Comparison of ENCODE assay signal across 7 mouse cellular contexts in genomic region chr9:109096251-109096661, GRCm38 (mm10). TPM values are rescaled to one million over a fixed set of nuclear protein-coding genes. Genes with fewer than 3 reads are reported as not detected.
DNase-seq lines count a peak whose midpoint lies in the region; ATAC-seq and TF ChIP-seq lines count a peak whose summit lies in the region.

No protein-coding gene starts in this region.

- ATAC-seq in forebrain, postnatal 0 days, result no peak
- ATAC-seq in limb, embryonic 15.5 days (ENCODE audit: insufficient number of reproducible peaks, low FRiP score, low TSS enrichment, low read depth), result no peak

- H3K27me3 ChIP-seq in forebrain, postnatal 0 days (ENCODE audit: insufficient read depth, low read length), result no peaks in the 10 kb centered on the region
- no peaks in the 10 kb centered on the region for H3K27me3 ChIP-seq in limb, embryonic 15.5 days

- peak overlapping the region; percentile 83 for H3K4me2 ChIP-seq in forebrain, postnatal 0 days (ENCODE audit: low read depth)
- H3K4me2 ChIP-seq in limb, embryonic 15.5 days, result peak overlapping the region; percentile 81

- peak overlapping the region; percentile 65 for H3K4me3 ChIP-seq in brown adipose tissue, adult 24 weeks (ENCODE audit: insufficient read depth, low read depth, low read length)
- H3K4me3 ChIP-seq in forebrain, postnatal 0 days (ENCODE audit: low read depth, low read length), result peak overlapping the region; percentile 71
- H3K4me3 ChIP-seq in limb, embryonic 15.5 days, result peak overlapping the region; percentile 70

- H3K9me3 ChIP-seq in forebrain, postnatal 0 days (ENCODE audit: low read length), result no peaks in the 10 kb centered on the region
- no peaks in the 10 kb centered on the region for H3K9me3 ChIP-seq in limb, embryonic 15.5 days

- TF ChIP-seq CTCF in forebrain, postnatal 0 days (IDR thresholded peaks at IDR 0.05; ENCODE audit: low read depth), result no peak

- H3K36me3 ChIP-seq in forebrain, postnatal 0 days (ENCODE audit: insufficient read depth), result peaks cover 24% of the 10 kb centered on the region
- H3K36me3 ChIP-seq in limb, embryonic 15.5 days, result peaks cover 26% of the 10 kb centered on the region

- no peaks in the 10 kb centered on the region for H3K4me1 ChIP-seq in brown adipose tissue, adult 24 weeks (ENCODE audit: control insufficient read depth, insufficient read depth, insufficient read length, low read length)
- H3K4me1 ChIP-seq in forebrain, postnatal 0 days (ENCODE audit: insufficient read depth), result peaks cover 35% of the 10 kb centered on the region
- H3K4me1 ChIP-seq in limb, embryonic 15.5 days, result peaks cover 52% of the 10 kb centered on the region

- no peak overlapping the region for H3K27ac ChIP-seq in brown adipose tissue, adult 24 weeks (replicated peaks; ENCODE audit: low read depth, low read length)
- peak overlapping the region; percentile 100 for H3K27ac ChIP-seq in forebrain, postnatal 0 days (ENCODE audit: low read depth, low read length)
- peak overlapping the region; percentile 100 for H3K27ac ChIP-seq in limb, embryonic 15.5 days

- 2% methylated on average over 9 of the region's 9 CpGs for WGBS in forebrain, postnatal 0 days
- 10% methylated on average over 9 of the region's 9 CpGs for WGBS in limb, embryonic 15.5 days

- peak; percentile 27 to 60 for DNase-seq in layer of hippocampus, postnatal 14 days (ENCODE audit: low spot score in 2 of 2)
- no peak for DNase-seq in layer of hippocampus, adult 11-12 months (ENCODE audit: low spot score)
- DNase-seq in forebrain, postnatal 0 days, result peak; percentile 74
- DNase-seq in right cerebral cortex, postnatal 4 days, result peak; percentile 40
- no peak for DNase-seq in frontal cortex, postnatal 10 days (ENCODE audit: low spot score in 2 of 2)

- peak overlapping the region; percentile 95 for H3K9ac ChIP-seq in forebrain, postnatal 0 days
- peak overlapping the region; percentile 65 for H3K9ac ChIP-seq in limb, embryonic 15.5 days

RNA-seq across cellular contexts. Expression of gene Plxnb1, which starts 1.1 kb away (rescaled TPM):
- 10 to 100 TPM; 90.5 to 91.9 TPM for total RNA-seq in layer of hippocampus, postnatal 14 days (2021)
- not detected in 2 replicates for polyA plus RNA-seq in brown adipose tissue, adult 24 weeks (2012; ENCODE audit: insufficient read depth, insufficient read length, missing spikeins)
- 56.3 and 78.2 TPM in 2 replicates for total RNA-seq in forebrain, postnatal 0 days (2014; rRNA removed)
- polyA plus RNA-seq in forebrain, postnatal 0 days (2015; fragmentation: Nextera tagmentation; extraction: Ambion mirVana), result 7.3 and 10.2 TPM in 2 replicates
- polyA plus RNA-seq in limb, embryonic 15.5 days (2015; fragmentation: Nextera tagmentation; extraction: Ambion mirVana), result 9.3 and 11.2 TPM in 2 replicates

RNA-seq across cellular contexts. Expression of gene Tma7, which starts 13.9 kb away (rescaled TPM):
- total RNA-seq in layer of hippocampus, postnatal 14 days (2021), result 100 to 1,000 TPM; 304 to 316 TPM
- polyA plus RNA-seq in brown adipose tissue, adult 24 weeks (2012; ENCODE audit: insufficient read depth, insufficient read length, missing spikeins), result 232 and 572 TPM in 2 replicates
- total RNA-seq in forebrain, postnatal 0 days (2014; rRNA removed), result 177 and 216 TPM in 2 replicates
- 695 and 816 TPM in 2 replicates for polyA plus RNA-seq in forebrain, postnatal 0 days (2015; fragmentation: Nextera tagmentation; extraction: Ambion mirVana)
- polyA plus RNA-seq in limb, embryonic 15.5 days (2015; fragmentation: Nextera tagmentation; extraction: Ambion mirVana), result 487 and 558 TPM in 2 replicates

RNA-seq across cellular contexts. Expression of gene Ccdc51, which starts 14.0 kb away (rescaled TPM):
- total RNA-seq in layer of hippocampus, postnatal 14 days (2021), result 1 to 10 TPM; 7.4 to 9.4 TPM
- 10.8 and 14.4 TPM in 2 replicates for polyA plus RNA-seq in brown adipose tissue, adult 24 weeks (2012; ENCODE audit: insufficient read depth, insufficient read length, missing spikeins)
- 12.2 and 12.9 TPM in 2 replicates for total RNA-seq in forebrain, postnatal 0 days (2014; rRNA removed)
- 6.4 and 7.2 TPM in 2 replicates for polyA plus RNA-seq in forebrain, postnatal 0 days (2015; fragmentation: Nextera tagmentation; extraction: Ambion mirVana)
- 12.5 and 13.6 TPM in 2 replicates for polyA plus RNA-seq in limb, embryonic 15.5 days (2015; fragmentation: Nextera tagmentation; extraction: Ambion mirVana)

RNA-seq across cellular contexts. Expression of gene Atrip, which starts 22.3 kb away (rescaled TPM):
- 10 to 100 TPM; 27.3 to 31.7 TPM for total RNA-seq in layer of hippocampus, postnatal 14 days (2021)
- 3.6 and 4.8 TPM in 2 replicates for polyA plus RNA-seq in brown adipose tissue, adult 24 weeks (2012; ENCODE audit: insufficient read depth, insufficient read length, missing spikeins)
- total RNA-seq in forebrain, postnatal 0 days (2014; rRNA removed), result 45.2 and 46.1 TPM in 2 replicates
- 34.6 and 34.8 TPM in 2 replicates for polyA plus RNA-seq in forebrain, postnatal 0 days (2015; fragmentation: Nextera tagmentation; extraction: Ambion mirVana)
- polyA plus RNA-seq in limb, embryonic 15.5 days (2015; fragmentation: Nextera tagmentation; extraction: Ambion mirVana), result 25.4 and 27.4 TPM in 2 replicates

RNA-seq across cellular contexts. Expression of gene Trex1, which starts 36.7 kb away (rescaled TPM):
- 10 to 100 TPM in 1 of 2 experiments, 1 to 10 TPM in 1; 9.9 to 10.8 TPM for total RNA-seq in layer of hippocampus, postnatal 14 days (2021)
- polyA plus RNA-seq in brown adipose tissue, adult 24 weeks (2012; ENCODE audit: insufficient read depth, insufficient read length, missing spikeins), result 6.6 and 16.6 TPM in 2 replicates
- 22.5 and 25.3 TPM in 2 replicates for total RNA-seq in forebrain, postnatal 0 days (2014; rRNA removed)
- polyA plus RNA-seq in forebrain, postnatal 0 days (2015; fragmentation: Nextera tagmentation; extraction: Ambion mirVana), result 16.5 and 20.3 TPM in 2 replicates
- 16.0 and 17.2 TPM in 2 replicates for polyA plus RNA-seq in limb, embryonic 15.5 days (2015; fragmentation: Nextera tagmentation; extraction: Ambion mirVana)

Comparison
In these comparisons a context has a peak if more than half of its experiments do, and no peak if none do; other contexts are left out.
1. DNase-seq: peak in layer of hippocampus, postnatal 14 days (2 of 2), forebrain, postnatal 0 days (single experiment) and right cerebral cortex, postnatal 4 days (single experiment); none in layer of hippocampus, adult 11-12 months (single experiment) and frontal cortex, postnatal 10 days (0 of 2).
2. Peak in every context shown above with its lines, with median percentiles within 50 percentile points of each other: H3K4me3 ChIP-seq.